Mouse (Mus musculus) forebrain, embryonic 10.5 days (tissue): ENCODE measurements at regions not wholly inside any gene's neighbourhood (a gene's known extent, or its start where the extent isn't known, plus 50 kb on each side); places are given as distances from the start of the nearest gene placed in this dataset.

Source experiments
- DNase-seq: peaks from one replicate; pipeline ENCODE4 v3.0.0-alpha.2; 2017; ENCODE audit warnings: low spot score; ENCODE audit errors: extremely low spot score
- H3K27ac ChIP-seq: fragments of 300-500 bp; sonication (generic); 2 replicates; pipeline ENCODE4 v1.5.1; 2016; ENCODE audit warnings: mild to moderate bottlenecking
- H3K27me3 ChIP-seq: fragments of 300-500 bp; sonication (generic); 2 replicates; pipeline ENCODE4 v1.6.1; 2016; ENCODE audit warnings: mild to moderate bottlenecking; ENCODE audit not compliant: poor library complexity, severe bottlenecking
- H3K36me3 ChIP-seq: fragments of 300-500 bp; sonication (generic); replicated peaks from 2 replicates; pipeline ENCODE4 v1.6.1; 2016; ENCODE audit warnings: mild to moderate bottlenecking, moderate library complexity
- H3K4me1 ChIP-seq: fragments of 300-500 bp; sonication (generic); 2 replicates; pipeline ENCODE4 v1.6.1; 2016
- H3K4me3 ChIP-seq: fragments of 300-500 bp; sonication (generic); 2 replicates; pipeline ENCODE4 v1.5.1; 2016; ENCODE audit warnings: mild to moderate bottlenecking, moderate library complexity
- H3K9me3 ChIP-seq: fragments of 300-500 bp; sonication (generic); 2 replicates; pipeline ENCODE4 v1.6.1; 2016; ENCODE audit warnings: mild to moderate bottlenecking, moderate library complexity
- WGBS: fragments of 180-500 bp; shearing (Covaris S2); methylation state at CpG from one replicate; pipeline ENCODE4 v1.1.7; 2016; 5-methylcytosine and 5-hydroxymethylcytosine counted together

DNA sequence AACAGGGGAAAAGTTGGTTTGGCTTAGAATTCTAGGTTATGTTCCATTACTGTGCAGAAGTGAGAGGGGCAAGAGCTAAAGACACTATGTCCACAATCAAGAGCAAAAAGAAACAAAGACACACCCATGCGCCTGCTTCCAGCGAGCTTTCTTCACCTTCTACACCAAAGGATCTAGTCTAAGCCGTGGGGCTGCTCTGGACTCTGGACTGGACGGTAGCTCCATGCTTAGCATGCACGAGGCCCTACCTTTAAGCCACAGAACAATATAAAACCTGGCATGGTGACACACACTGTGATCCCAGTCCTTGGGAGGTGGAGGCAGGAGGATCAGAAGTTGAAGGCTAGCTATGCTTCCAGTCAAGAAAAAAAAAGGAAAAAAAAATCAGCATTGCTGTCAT, 73.0 kb upstream of the Pias1 start:
- Histone ChIP-seq H3K27me3 (peaks cover 8% of the 10 kb centered on the region; the same call in 1 of the 2 replicates), H3K4me3 (no peak overlapping the region), H3K4me1 (peaks cover 24% of the 10 kb centered on the region), H3K27ac (no peak overlapping the region), H3K9me3 (peaks cover 13% of the 10 kb centered on the region), H3K36me3 (no peaks in the 10 kb centered on the region)
- no peak for DNase-seq
- WGBS, result 90% methylated on average over 5 of the region's 5 CpGs

- H3K27ac ChIP-seq, result peak overlapping the region; percentile 84
- H3K36me3 ChIP-seq, result no peaks in the 10 kb centered on the region
- 6% methylated on average over 10 of the region's 10 CpGs for WGBS
These were observed 71.6 kb upstream of the Pias1 start for GRCm38 (mm10) chr9:63059234-63059842.

GRCm38 (mm10) chr9:63058506-63059233, 70.9 kb upstream of the Pias1 start:
- 36% methylated on average over 16 of the region's 16 CpGs for WGBS
- peak overlapping the region; percentile 37 for H3K4me3 ChIP-seq
- H3K4me1 ChIP-seq, result peaks cover 24% of the 10 kb centered on the region
- no peaks in the 10 kb centered on the region for H3K36me3 ChIP-seq
- H3K27ac ChIP-seq, result peak overlapping the region; percentile 84
- peaks cover 13% of the 10 kb centered on the region for H3K9me3 ChIP-seq
- DNase-seq, result no peak
- peaks cover 8% of the 10 kb centered on the region; the same call in 1 of the 2 replicates for H3K27me3 ChIP-seq

More at GRCm38 (mm10) chr9:63059234-63059842, 71.6 kb upstream of the Pias1 start:
- DNase-seq, result peak; percentile 75
- Histone ChIP-seq H3K4me1 (peaks cover 24% of the 10 kb centered on the region), H3K27me3 (peaks cover 8% of the 10 kb centered on the region; the same call in 1 of the 2 replicates), H3K9me3 (peaks cover 13% of the 10 kb centered on the region), H3K4me3 (peak overlapping the region; percentile 37)

- H3K36me3 ChIP-seq, result no peaks in the 10 kb centered on the region
- H3K9me3 ChIP-seq, result no peaks in the 10 kb centered on the region
- DNase-seq, result no peak
- WGBS, result 87% methylated on average over 9 of the region's 9 CpGs
- peaks cover 8% of the 10 kb centered on the region; the same call in 1 of the 2 replicates for H3K27me3 ChIP-seq
- H3K4me1 ChIP-seq, result peaks cover 24% of the 10 kb centered on the region
- H3K4me3 ChIP-seq, result no peak overlapping the region
- H3K27ac ChIP-seq, result no peak overlapping the region
These were observed 69.1 kb upstream of the Pias1 start for GRCm38 (mm10) chr9:63056695-63057349.

GRCm38 (mm10) chr9:63052181-63052580, 64.5 kb upstream of the Pias1 start:
- Histone ChIP-seq H3K9me3 (no peaks in the 10 kb centered on the region), H3K27ac (no peak overlapping the region), H3K4me1 (no peaks in the 10 kb centered on the region), H3K36me3 (no peaks in the 10 kb centered on the region), H3K27me3 (peaks cover 4% of the 10 kb centered on the region; the same call in 1 of the 2 replicates), H3K4me3 (no peak overlapping the region)
- DNase-seq, result no peak
- 59% methylated on average over 4 of the region's 4 CpGs for WGBS

GRCm38 (mm10) chr9:63051631-63052030, 63.9 kb upstream of the Pias1 start:
- no peak overlapping the region for H3K27ac ChIP-seq
- 87% methylated on average over 4 of the region's 4 CpGs for WGBS
- no peak for DNase-seq
- H3K4me3 ChIP-seq, result no peak overlapping the region
- H3K9me3 ChIP-seq, result no peaks in the 10 kb centered on the region
- H3K4me1 ChIP-seq, result no peaks in the 10 kb centered on the region
- no peaks in the 10 kb centered on the region for H3K36me3 ChIP-seq
- H3K27me3 ChIP-seq, result no peaks in the 10 kb centered on the region

GRCm38 (mm10) chr9:63049290-63049689, 61.6 kb upstream of the Pias1 start:
- H3K36me3 ChIP-seq, result no peaks in the 10 kb centered on the region
- H3K27ac ChIP-seq, result no peak overlapping the region
- 92% methylated on average over 5 of the region's 5 CpGs for WGBS
- H3K4me1 ChIP-seq, result no peaks in the 10 kb centered on the region
- no peaks in the 10 kb centered on the region for H3K9me3 ChIP-seq
- no peaks in the 10 kb centered on the region for H3K27me3 ChIP-seq
- no peak for DNase-seq
- no peak overlapping the region for H3K4me3 ChIP-seq

DNA sequence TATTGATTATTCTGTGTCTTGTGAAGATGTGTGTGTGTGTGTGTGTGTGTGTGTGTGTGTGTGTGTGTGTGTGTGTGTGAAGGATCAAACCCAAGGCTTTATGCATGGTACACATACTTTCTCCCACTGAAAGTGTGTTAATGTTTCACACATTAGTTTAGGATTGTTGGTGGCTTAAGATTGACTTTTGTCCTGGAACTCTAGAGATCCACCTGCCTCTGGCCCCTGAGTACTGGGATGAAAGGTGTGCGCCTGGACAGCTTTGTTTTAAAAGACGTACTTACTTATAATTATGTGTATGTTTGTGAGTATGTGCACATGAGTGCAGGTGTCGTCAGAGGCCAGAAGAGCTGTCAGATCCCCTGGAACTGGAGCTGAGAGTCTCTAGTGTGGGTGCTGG, 59.3 kb upstream of the Pias1 start:
- DNase-seq, result no peak
- no peaks in the 10 kb centered on the region for H3K4me1 ChIP-seq
- H3K4me3 ChIP-seq, result no peak overlapping the region
- no peaks in the 10 kb centered on the region for H3K36me3 ChIP-seq
- no peak overlapping the region for H3K27ac ChIP-seq
- no peaks in the 10 kb centered on the region for H3K9me3 ChIP-seq
- 92% methylated on average over 3 of the region's 3 CpGs for WGBS
- H3K27me3 ChIP-seq, result no peaks in the 10 kb centered on the region

DNA sequence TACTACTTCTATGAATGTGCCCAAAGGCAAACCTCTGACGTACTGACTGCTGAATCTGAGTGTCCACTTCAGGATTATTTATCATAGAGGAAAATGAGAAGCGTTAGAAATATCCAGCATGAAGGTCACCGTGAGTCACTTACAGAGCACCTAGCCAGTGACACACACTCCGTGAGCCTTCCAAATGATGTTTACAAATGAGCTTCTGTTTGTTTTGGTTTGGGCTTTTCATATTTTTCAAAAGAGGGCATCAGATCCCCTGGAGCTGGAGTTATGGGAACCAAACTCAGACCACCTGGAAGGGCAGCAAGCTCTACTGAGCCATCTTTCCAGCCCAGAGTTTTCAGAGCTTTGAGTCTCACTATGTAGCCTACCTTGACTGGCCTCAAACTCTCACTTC, 57.8 kb upstream of the Pias1 start:
- H3K36me3 ChIP-seq, result no peaks in the 10 kb centered on the region
- no peak for DNase-seq
- no peaks in the 10 kb centered on the region for H3K4me1 ChIP-seq
- 94% methylated on average over 4 of the region's 4 CpGs for WGBS
- no peaks in the 10 kb centered on the region for H3K9me3 ChIP-seq
- no peaks in the 10 kb centered on the region for H3K27me3 ChIP-seq
- no peak overlapping the region for H3K27ac ChIP-seq
- no peak overlapping the region for H3K4me3 ChIP-seq

DNA sequence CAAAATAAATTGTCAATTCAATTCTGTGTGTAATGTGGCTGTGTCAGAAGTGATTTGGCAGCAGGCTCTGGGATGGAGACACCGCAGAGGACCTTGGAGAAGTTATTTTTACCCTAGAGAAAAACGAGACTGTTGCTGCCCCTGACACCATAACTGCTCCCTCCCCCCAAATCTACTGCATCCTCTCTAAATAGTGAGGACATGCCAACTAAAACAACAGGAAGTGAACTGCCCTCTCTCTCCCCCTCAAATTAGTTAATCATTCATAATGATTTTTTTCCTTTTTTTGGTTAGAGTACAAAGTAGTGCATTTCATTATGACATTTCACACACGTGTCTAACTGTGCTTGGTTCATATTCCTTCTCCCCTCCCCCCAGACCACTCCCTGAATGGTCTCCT, 55.6 kb upstream of the Pias1 start:
- H3K4me1 ChIP-seq, result no peaks in the 10 kb centered on the region
- DNase-seq, result no peak
- H3K9me3 ChIP-seq, result no peaks in the 10 kb centered on the region
- no peaks in the 10 kb centered on the region for H3K36me3 ChIP-seq
- WGBS, result 74% methylated on average over 3 of the region's 3 CpGs
- H3K4me3 ChIP-seq, result no peak overlapping the region
- no peak overlapping the region for H3K27ac ChIP-seq
- H3K27me3 ChIP-seq, result no peaks in the 10 kb centered on the region

DNA sequence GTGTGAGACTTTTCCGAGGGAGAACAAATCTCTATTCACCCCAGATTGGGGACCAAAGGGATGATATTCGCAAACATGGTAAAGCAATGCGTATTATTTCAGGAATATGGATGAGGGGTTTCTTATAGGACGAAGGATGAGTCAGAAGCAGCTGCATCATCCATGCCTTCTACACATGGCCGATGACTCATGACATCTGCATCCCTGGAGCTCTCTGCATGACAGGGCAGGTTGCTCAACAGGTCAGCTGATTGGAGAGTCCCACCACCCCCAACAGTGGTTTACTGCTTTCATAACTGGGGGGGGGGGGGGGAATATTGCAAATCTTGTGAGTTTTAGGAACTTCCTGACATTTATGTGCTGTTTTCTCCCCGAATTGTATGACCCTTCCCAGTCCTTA, 50.3 kb upstream of the Pias1 start:
- Histone ChIP-seq H3K4me1 (no peaks in the 10 kb centered on the region), H3K36me3 (no peaks in the 10 kb centered on the region), H3K27me3 (no peaks in the 10 kb centered on the region), H3K4me3 (no peak overlapping the region), H3K27ac (no peak overlapping the region), H3K9me3 (no peaks in the 10 kb centered on the region)
- WGBS, result 93% methylated on average over 6 of the region's 6 CpGs
- no peak for DNase-seq
